Mouse (Mus musculus) neural tube, embryonic 14.5 days (tissue): ENCODE results near the gene Bri3bp. TPM values are rescaled to one million over a fixed set of nuclear protein-coding genes. Genes with fewer than 3 reads are reported as not detected.
A peak's percentile ranks its signal among the peaks of the same experiment; 100 is the strongest.
"Not testable (repeated sequence)": the region's sequence is repeated elsewhere in the genome, so short reads cannot be mapped to it uniquely, and the experiment has no call there.

Source experiments
- ATAC-seq: fragments of 200-750 bp; cut with Nextera tagmentation; 2 replicates; pipeline ENCODE4 v1.8.0; 2017; ENCODE audit warnings: low read depth, mild to moderate bottlenecking, moderate TSS enrichment, moderate library complexity
- H3K27ac ChIP-seq: fragments of 300-500 bp; sonication (generic); 2 replicates; pipeline ENCODE4 v1.5.1; 2014; ENCODE audit warnings: low read depth, mild to moderate bottlenecking, control low read depth, low read length, moderate library complexity, mixed read lengths
- H3K27me3 ChIP-seq: fragments of 300-500 bp; sonication (generic); 2 replicates; pipeline ENCODE4 v1.6.1; 2014; ENCODE audit warnings: low read length; ENCODE audit not compliant: control insufficient read depth, insufficient read depth
- H3K36me3 ChIP-seq: fragments of 300-500 bp; sonication (generic); 2 replicates; pipeline ENCODE4 v1.6.1; 2014; ENCODE audit warnings: low read length, mixed read lengths; ENCODE audit not compliant: control insufficient read depth, insufficient read depth
- H3K4me1 ChIP-seq: fragments of 300-500 bp; sonication (generic); 2 replicates; pipeline ENCODE4 v1.6.1; 2014; ENCODE audit warnings: low read length; ENCODE audit not compliant: control insufficient read depth, insufficient read depth
- H3K4me2 ChIP-seq: fragments of 300-500 bp; sonication (generic); 2 replicates; pipeline ENCODE4 v1.6.1; 2014; ENCODE audit warnings: mild to moderate bottlenecking, low read depth, low read length, control low read depth
- H3K4me3 ChIP-seq: fragments of 300-500 bp; sonication (generic); 2 replicates; pipeline ENCODE4 v1.5.1; 2014; ENCODE audit warnings: low read depth, low read length, control low read depth, mixed read lengths
- H3K9ac ChIP-seq: fragments of 300-500 bp; sonication (generic); replicated peaks from 2 replicates; pipeline ENCODE4 v1.6.1; 2014; ENCODE audit warnings: low read depth, mild to moderate bottlenecking, control low read depth, low read length, mixed read lengths
- H3K9me3 ChIP-seq: fragments of 300-500 bp; sonication (generic); 2 replicates; pipeline ENCODE4 v1.6.1; 2016; ENCODE audit warnings: low read length; ENCODE audit not compliant: control insufficient read depth
- WGBS: fragments of 180-500 bp; shearing (Covaris S2); extraction: QIAGEN DNeasy Blood & Tissue Kit; methylation state at CpG from one replicate; pipeline ENCODE4 v1.1.7; 2014; 5-methylcytosine and 5-hydroxymethylcytosine counted together
- polyA plus RNA-seq: library from polyadenylated mRNA; unstranded; fragments of >200 nt; fragmentation: Nextera tagmentation; extraction: Ambion mirVana; gene quantifications from 2 replicates; pipeline ENCODE4 v1.2.1, GENCODE M21; 2014

Gene Bri3bp
- polyA plus RNA-seq, 1 experiment from 2014 or later, result 40.5 TPM

- no peaks in the 10 kb centered on the region for H3K27me3 ChIP-seq
- H3K4me3 ChIP-seq, result no peak overlapping the region
- H3K9me3 ChIP-seq, result no peaks in the 10 kb centered on the region
- no peak overlapping the region for H3K9ac ChIP-seq
- peaks cover 7% of the 10 kb centered on the region for H3K4me1 ChIP-seq
- no peak overlapping the region for H3K27ac ChIP-seq
- H3K36me3 ChIP-seq, result no peaks in the 10 kb centered on the region
- ATAC-seq, result no peak
- no peak overlapping the region for H3K4me2 ChIP-seq
- WGBS, result 76% methylated on average over 14 of the region's 14 CpGs
Observed at GRCm38 (mm10) chr5:125407910-125408575, 33.3 kb upstream of the Bri3bp start.

- peak overlapping the region; percentile 32; the same call in 1 of the 2 replicates for H3K4me2 ChIP-seq
- peak; percentile 50; the same call in 1 of the 2 replicates for ATAC-seq
- peaks cover 7% of the 10 kb centered on the region for H3K4me1 ChIP-seq
- H3K36me3 ChIP-seq, result no peaks in the 10 kb centered on the region
- H3K9me3 ChIP-seq, result no peaks in the 10 kb centered on the region
- H3K27ac ChIP-seq, result no peak overlapping the region
- H3K4me3 ChIP-seq, result peak overlapping the region; percentile 18
- no peak overlapping the region for H3K9ac ChIP-seq
- 1% methylated on average over 13 of the region's 13 CpGs for WGBS
- H3K27me3 ChIP-seq, result no peaks in the 10 kb centered on the region
Observed at GRCm38 (mm10) chr5:125408842-125409241, 32.5 kb upstream of the Bri3bp start.

- H3K9me3 ChIP-seq, result no peaks in the 10 kb centered on the region
- ATAC-seq, result 0 out of 2 replicates have a peak, but pooled peaks have one; percentile 39
- H3K4me1 ChIP-seq, result peaks cover 7% of the 10 kb centered on the region
- H3K36me3 ChIP-seq, result peaks cover 2% of the 10 kb centered on the region
- H3K9ac ChIP-seq, result no peak overlapping the region
- WGBS, result 9% methylated on average over 20 of the region's 20 CpGs
- H3K4me2 ChIP-seq, result peak overlapping the region; percentile 32; the same call in 1 of the 2 replicates
- no peak overlapping the region for H3K27ac ChIP-seq
- no peaks in the 10 kb centered on the region for H3K27me3 ChIP-seq
- H3K4me3 ChIP-seq, result peak overlapping the region; percentile 18
Observed at GRCm38 (mm10) chr5:125409348-125410090, 31.8 kb upstream of the Bri3bp start.

GRCm38 (mm10) chr5:125411972-125412530 is 29.3 kb upstream of the Bri3bp start:
- no peak overlapping the region for H3K9ac ChIP-seq
- H3K4me2 ChIP-seq, result no peak overlapping the region
- no peak overlapping the region for H3K4me3 ChIP-seq
- peaks cover 27% of the 10 kb centered on the region for H3K36me3 ChIP-seq
- no peak overlapping the region for H3K27ac ChIP-seq
- ATAC-seq, result no peak
- 64% methylated on average over 5 of the region's 5 CpGs for WGBS
- H3K4me1 ChIP-seq, result peaks cover 3% of the 10 kb centered on the region
- H3K9me3 ChIP-seq, result no peaks in the 10 kb centered on the region
- H3K27me3 ChIP-seq, result no peaks in the 10 kb centered on the region

GRCm38 (mm10) chr5:125412536-125412935 is 28.8 kb upstream of the Bri3bp start:
- not testable (repeated sequence) for H3K4me2 ChIP-seq, H3K9ac ChIP-seq, ATAC-seq, H3K27me3 ChIP-seq, H3K9me3 ChIP-seq, H3K4me3 ChIP-seq, H3K27ac ChIP-seq, H3K4me1 ChIP-seq
- 91% methylated on average over 8 of the region's 8 CpGs for WGBS
- H3K36me3 ChIP-seq, result peaks cover 31% of the 10 kb centered on the region

GRCm38 (mm10) chr5:125413763-125414162 is 27.6 kb upstream of the Bri3bp start:
- H3K4me3 ChIP-seq, result no peak overlapping the region
- no peaks in the 10 kb centered on the region for H3K4me1 ChIP-seq
- no peak overlapping the region for H3K4me2 ChIP-seq
- no peak overlapping the region for H3K27ac ChIP-seq
- H3K9me3 ChIP-seq, result no peaks in the 10 kb centered on the region
- peaks cover 44% of the 10 kb centered on the region for H3K36me3 ChIP-seq
- no peaks in the 10 kb centered on the region for H3K27me3 ChIP-seq
- WGBS, result 76% methylated on average over 4 of the region's 4 CpGs
- ATAC-seq, result no peak
- H3K9ac ChIP-seq, result no peak overlapping the region

- Histone ChIP-seq H3K27me3 (no peaks in the 10 kb centered on the region), H3K4me3 (no peak overlapping the region), H3K9me3 (no peaks in the 10 kb centered on the region), H3K4me2 (no peak overlapping the region), H3K27ac (no peak overlapping the region), H3K9ac (no peak overlapping the region), H3K4me1 (no peaks in the 10 kb centered on the region), H3K36me3 (peaks cover 59% of the 10 kb centered on the region)
- ATAC-seq, result no peak
- WGBS, result 93% methylated on average over 8 of the region's 8 CpGs
Observed at GRCm38 (mm10) chr5:125416183-125416582, 25.2 kb upstream of the Bri3bp start.

GRCm38 (mm10) chr5:125418636-125419035 is 22.7 kb upstream of the Bri3bp start:
- Histone ChIP-seq H3K9ac (no peak overlapping the region), H3K4me3 (no peak overlapping the region), H3K27ac (no peak overlapping the region), H3K9me3 (no peaks in the 10 kb centered on the region), H3K4me2 (no peak overlapping the region), H3K27me3 (no peaks in the 10 kb centered on the region), H3K36me3 (peaks cover 65% of the 10 kb centered on the region), H3K4me1 (no peaks in the 10 kb centered on the region)
- 91% methylated on average over 12 of the region's 12 CpGs for WGBS
- ATAC-seq, result no peak

GRCm38 (mm10) chr5:125419124-125419523 is 22.2 kb upstream of the Bri3bp start:
- Histone ChIP-seq H3K27me3 (no peaks in the 10 kb centered on the region), H3K4me2 (no peak overlapping the region), H3K4me1 (no peaks in the 10 kb centered on the region), H3K9me3 (no peaks in the 10 kb centered on the region), H3K4me3 (no peak overlapping the region), H3K9ac (no peak overlapping the region), H3K27ac (no peak overlapping the region), H3K36me3 (peaks cover 67% of the 10 kb centered on the region)
- 87% methylated on average over 11 of the region's 11 CpGs for WGBS
- no peak for ATAC-seq
